Mouse (Mus musculus) intestine, embryonic 15.5 days (tissue): ENCODE measurements around the gene Bcl2l1. TPM values are rescaled to one million over a fixed set of nuclear protein-coding genes. Genes with fewer than 3 reads are reported as not detected.

ENCODE experiments used
- ATAC-seq: fragments of 200-750 bp; cut with Nextera tagmentation; 2 replicates; pipeline ENCODE4 v1.8.0; 2017; ENCODE audit warnings: moderate TSS enrichment, moderate library complexity
- H3K27ac ChIP-seq: fragments of 300-500 bp; sonication (generic); 2 replicates; pipeline ENCODE4 v1.5.1; 2015; ENCODE audit warnings: mild to moderate bottlenecking, inconsistent platforms
- H3K27me3 ChIP-seq: fragments of 300-500 bp; sonication (generic); replicated peaks from 2 replicates; pipeline ENCODE4 v1.6.1; 2015; ENCODE audit warnings: inconsistent platforms
- H3K36me3 ChIP-seq: fragments of 300-500 bp; sonication (generic); 2 replicates; pipeline ENCODE4 v1.6.1; 2015; ENCODE audit warnings: inconsistent platforms
- H3K4me1 ChIP-seq: fragments of 300-500 bp; sonication (generic); replicated peaks from 2 replicates; pipeline ENCODE4 v1.6.1; 2015; ENCODE audit warnings: inconsistent platforms
- H3K4me2 ChIP-seq: fragments of 300-500 bp; sonication (generic); replicated peaks from 2 replicates; pipeline ENCODE4 v1.6.1; 2015; ENCODE audit warnings: mild to moderate bottlenecking, inconsistent platforms
- H3K4me3 ChIP-seq: fragments of 300-500 bp; sonication (generic); replicated peaks from 2 replicates; pipeline ENCODE4 v1.5.1; 2015; ENCODE audit warnings: inconsistent platforms
- H3K9ac ChIP-seq: fragments of 300-500 bp; sonication (generic); 2 replicates; pipeline ENCODE4 v1.6.1; 2015; ENCODE audit warnings: inconsistent platforms
- H3K9me3 ChIP-seq: fragments of 300-500 bp; sonication (generic); 2 replicates; pipeline ENCODE4 v1.6.1; 2016; ENCODE audit warnings: inconsistent platforms
- WGBS: fragments of 180-500 bp; shearing (Covaris S2); methylation state at CpG from one replicate; pipeline ENCODE4 v1.1.7; 2015; 5-methylcytosine and 5-hydroxymethylcytosine counted together
- polyA plus RNA-seq: library from polyadenylated mRNA; unstranded; fragments of >200 nt; fragmentation: Nextera tagmentation; extraction: Ambion mirVana; gene quantifications from 2 replicates; pipeline ENCODE4 v1.2.1, GENCODE M21; 2015

Bcl2l1 gene
- 61.9 and 64.0 TPM in 2 replicates for polyA plus RNA-seq

- Histone ChIP-seq H3K27me3 (no peaks in the 10 kb centered on the region), H3K4me1 (peaks cover 33% of the 10 kb centered on the region), H3K4me2 (peak within 1 kb of the TSS; percentile 77), H3K9ac (peak within 1 kb of the TSS; percentile 91), H3K9me3 (no peaks in the 10 kb centered on the region), H3K36me3 (no peaks in the 10 kb centered on the region), H3K27ac (peak within 1 kb of the TSS; percentile 97), H3K4me3 (peak within 1 kb of the TSS; percentile 80)
- ATAC-seq = peak; percentile 97
- under 1% methylated on average over 74 of the region's 74 CpGs for WGBS
Measured at GRCm38 (mm10) chr2:152831019-152831878, at the start of gene Bcl2l1. Bcl2l1 (minus strand) TSS chr2:152831728.

GRCm38 (mm10) chr2:152880898-152881297 lies 49.4 kb upstream of the Bcl2l1 start:
- no peak for ATAC-seq
- no peak overlapping the region for H3K9ac ChIP-seq
- no peak overlapping the region for H3K4me2 ChIP-seq
- H3K4me3 ChIP-seq = no peak overlapping the region
- 91% methylated on average over 13 of the region's 13 CpGs for WGBS
- H3K27ac ChIP-seq = no peak overlapping the region
- peaks cover 25% of the 10 kb centered on the region for H3K36me3 ChIP-seq
- no peaks in the 10 kb centered on the region for H3K4me1 ChIP-seq
- no peaks in the 10 kb centered on the region for H3K9me3 ChIP-seq
- no peaks in the 10 kb centered on the region for H3K27me3 ChIP-seq

GRCm38 (mm10) chr2:152878239-152878638 lies 46.7 kb upstream of the Bcl2l1 start:
- H3K36me3 ChIP-seq = peaks cover 30% of the 10 kb centered on the region
- H3K27ac ChIP-seq = no peak overlapping the region
- 85% methylated on average over 3 of the region's 3 CpGs for WGBS
- H3K27me3 ChIP-seq = no peaks in the 10 kb centered on the region
- H3K4me2 ChIP-seq = no peak overlapping the region
- no peak for ATAC-seq
- no peak overlapping the region for H3K4me3 ChIP-seq
- H3K4me1 ChIP-seq = no peaks in the 10 kb centered on the region
- H3K9me3 ChIP-seq = no peaks in the 10 kb centered on the region
- H3K9ac ChIP-seq = no peak overlapping the region

- H3K27ac ChIP-seq = no peak overlapping the region
Measured at GRCm38 (mm10) chr2:152863346-152863745, 31.8 kb upstream of the Bcl2l1 start.

GRCm38 (mm10) chr2:152862638-152863037 lies 31.1 kb upstream of the Bcl2l1 start:
- Histone ChIP-seq H3K4me1 (no peaks in the 10 kb centered on the region), H3K27ac (no peak overlapping the region), H3K36me3 (peaks cover 16% of the 10 kb centered on the region), H3K9me3 (no peaks in the 10 kb centered on the region), H3K9ac (no peak overlapping the region), H3K4me2 (no peak overlapping the region), H3K4me3 (no peak overlapping the region), H3K27me3 (no peaks in the 10 kb centered on the region)
- no peak for ATAC-seq
- WGBS = 89% methylated on average over 3 of the region's 3 CpGs

More at GRCm38 (mm10) chr2:152863346-152863745, 31.8 kb upstream of the Bcl2l1 start:
- Histone ChIP-seq H3K4me1 (no peaks in the 10 kb centered on the region), H3K4me3 (no peak overlapping the region), H3K9me3 (no peaks in the 10 kb centered on the region), H3K4me2 (no peak overlapping the region), H3K9ac (no peak overlapping the region), H3K27me3 (no peaks in the 10 kb centered on the region), H3K36me3 (peaks cover 13% of the 10 kb centered on the region)
- no peak for ATAC-seq
- 91% methylated on average over 6 of the region's 6 CpGs for WGBS

GRCm38 (mm10) chr2:152861891-152862290 lies 30.4 kb upstream of the Bcl2l1 start:
- WGBS = 82% methylated on average over 1 of the region's 1 CpGs
- H3K27me3 ChIP-seq = no peaks in the 10 kb centered on the region
- no peak overlapping the region for H3K27ac ChIP-seq
- no peak overlapping the region for H3K4me3 ChIP-seq
- peaks cover 17% of the 10 kb centered on the region for H3K36me3 ChIP-seq
- no peaks in the 10 kb centered on the region for H3K4me1 ChIP-seq
- no peak overlapping the region for H3K9ac ChIP-seq
- no peak for ATAC-seq
- no peaks in the 10 kb centered on the region for H3K9me3 ChIP-seq
- H3K4me2 ChIP-seq = no peak overlapping the region

GRCm38 (mm10) chr2:152859501-152859900 lies 28.0 kb upstream of the Bcl2l1 start:
- Histone ChIP-seq H3K36me3 (peaks cover 21% of the 10 kb centered on the region), H3K4me2 (no peak overlapping the region), H3K9me3 (no peaks in the 10 kb centered on the region), H3K9ac (no peak overlapping the region), H3K4me1 (no peaks in the 10 kb centered on the region), H3K4me3 (no peak overlapping the region), H3K27me3 (no peaks in the 10 kb centered on the region), H3K27ac (no peak overlapping the region)
- 82% methylated on average over 3 of the region's 3 CpGs for WGBS
- ATAC-seq = no peak

GRCm38 (mm10) chr2:152848466-152848865 lies 16.9 kb upstream of the Bcl2l1 start:
- Histone ChIP-seq H3K4me2 (peak overlapping the region; percentile 55), H3K27me3 (no peaks in the 10 kb centered on the region), H3K4me3 (peak overlapping the region; percentile 69), H3K27ac (no peak overlapping the region), H3K4me1 (peaks cover 2% of the 10 kb centered on the region), H3K36me3 (0 out of 2 replicates have a peak, but pooled peaks cover 4% of the 10 kb centered on the region), H3K9me3 (no peaks in the 10 kb centered on the region), H3K9ac (peak overlapping the region; percentile 70)
- ATAC-seq = no peak
- 0% methylated on average over 2 of the region's 2 CpGs for WGBS

- under 1% methylated on average over 34 of the region's 34 CpGs for WGBS
- H3K9me3 ChIP-seq = no peaks in the 10 kb centered on the region
- H3K36me3 ChIP-seq = 0 out of 2 replicates have a peak, but pooled peaks cover 2% of the 10 kb centered on the region
- peaks cover 2% of the 10 kb centered on the region for H3K4me1 ChIP-seq
- no peaks in the 10 kb centered on the region for H3K27me3 ChIP-seq
- peak within 1 kb of the TSS; percentile 69 for H3K4me3 ChIP-seq
- ATAC-seq = peak; percentile 99
- peak within 1 kb of the TSS; percentile 55 for H3K4me2 ChIP-seq
- peak within 1 kb of the TSS; percentile 76 for H3K27ac ChIP-seq
- peak within 1 kb of the TSS; percentile 70 for H3K9ac ChIP-seq
Measured at GRCm38 (mm10) chr2:152847815-152848302, 16.3 kb upstream of the Bcl2l1 start, which contains the start of gene Tpx2. Tpx2 (plus strand) TSS chr2:152847964.

GRCm38 (mm10) chr2:152847057-152847814 lies 15.7 kb upstream of the Bcl2l1 start:
- Histone ChIP-seq H3K4me1 (peaks cover 2% of the 10 kb centered on the region), H3K9me3 (no peaks in the 10 kb centered on the region), H3K4me3 (no peak overlapping the region; the same call in 1 of the 2 replicates), H3K9ac (no peak overlapping the region), H3K4me2 (peak overlapping the region; percentile 48), H3K27ac (no peak overlapping the region), H3K36me3 (no peaks in the 10 kb centered on the region), H3K27me3 (no peaks in the 10 kb centered on the region)
- 17% methylated on average over 3 of the region's 3 CpGs for WGBS
- ATAC-seq = no peak

GRCm38 (mm10) chr2:152842741-152843140 lies 11.2 kb upstream of the Bcl2l1 start:
- ATAC-seq = no peak
- no peak overlapping the region for H3K4me2 ChIP-seq
- H3K27me3 ChIP-seq = no peaks in the 10 kb centered on the region
- H3K4me3 ChIP-seq = no peak overlapping the region
- H3K9me3 ChIP-seq = no peaks in the 10 kb centered on the region
- H3K4me1 ChIP-seq = no peaks in the 10 kb centered on the region
- no peaks in the 10 kb centered on the region for H3K36me3 ChIP-seq
- H3K27ac ChIP-seq = no peak overlapping the region
- 75% methylated on average over 3 of the region's 3 CpGs for WGBS
- H3K9ac ChIP-seq = no peak overlapping the region

- H3K4me1 ChIP-seq = no peaks in the 10 kb centered on the region
- no peaks in the 10 kb centered on the region for H3K27me3 ChIP-seq
- no peak overlapping the region for H3K4me2 ChIP-seq
- no peak overlapping the region for H3K27ac ChIP-seq
- no peaks in the 10 kb centered on the region for H3K9me3 ChIP-seq
- H3K9ac ChIP-seq = no peak overlapping the region
- WGBS = 67% methylated on average over 2 of the region's 2 CpGs
- H3K36me3 ChIP-seq = no peaks in the 10 kb centered on the region
- no peak overlapping the region for H3K4me3 ChIP-seq
- no peak for ATAC-seq
Measured at GRCm38 (mm10) chr2:152839256-152839655, 7.7 kb upstream of the Bcl2l1 start.
